Mouse (Mus musculus) bone marrow macrophage, adult 2 months (primary cell): ENCODE measurements around the gene Gm21764. TPM values are rescaled to one million over a fixed set of nuclear protein-coding genes. Genes with fewer than 3 reads are reported as not detected.
"Not testable (repeated sequence)": the region's sequence is repeated elsewhere in the genome, so short reads cannot be mapped to it uniquely, and the experiment has no call there.

ENCODE experiments used
- H3K27ac ChIP-seq: 2 replicates; pipeline ENCODE4 v1.5.1; 2012; ENCODE audit warnings: low read depth, low read length; ENCODE audit not compliant: insufficient read depth
- H3K4me1 ChIP-seq: 2 replicates; pipeline ENCODE4 v1.6.1; 2012; ENCODE audit warnings: low read length; ENCODE audit not compliant: control insufficient read depth, insufficient read depth
- H3K4me3 ChIP-seq: 2 replicates; pipeline ENCODE4 v1.5.1; 2012; ENCODE audit warnings: mild to moderate bottlenecking, low read length, moderate library complexity; ENCODE audit not compliant: insufficient read depth
- polyA plus RNA-seq: library from polyadenylated mRNA; stranded (reverse); fragments of >200 nt; gene quantifications from 2 replicates; pipeline ENCODE4 v1.2.4, GENCODE M21; 2012; ENCODE audit not compliant: missing spikeins, insufficient read depth, insufficient read length

The Gm21764 gene
- not detected in 2 replicates for polyA plus RNA-seq

- H3K4me3 ChIP-seq, H3K27ac ChIP-seq, H3K4me1 ChIP-seq: not testable (repeated sequence)
Measured at GRCm38 (mm10) chrY:18061712-18062111, at the start of gene Gm21764. Gm21764 (minus strand) TSS chrY:18061812.

DNA sequence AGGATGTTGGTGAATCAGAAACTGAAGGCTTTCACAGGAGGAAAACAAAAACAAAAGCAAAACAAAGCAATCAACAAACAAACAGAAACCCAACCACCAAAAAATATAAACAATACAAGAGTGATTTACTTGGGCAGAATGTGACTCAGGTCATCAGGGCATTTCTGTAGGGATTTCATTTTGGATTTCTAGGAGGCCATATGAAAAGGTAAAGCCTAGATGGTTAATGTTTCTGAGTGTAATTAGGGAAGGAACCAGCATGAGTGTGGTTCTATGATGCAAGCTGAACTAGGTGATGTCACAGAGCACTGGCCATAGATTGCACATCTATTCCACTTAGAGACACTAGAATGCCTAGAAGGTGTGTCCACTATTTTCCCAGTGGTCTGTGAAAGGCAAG lies 27.2 kb upstream of the Gm21764 start, which contains the start of gene Ssty1:
Ssty1 (plus strand) TSS at position 301 of the 400 bp plus-strand sequence.
- not testable (repeated sequence) for H3K4me1 ChIP-seq, H3K4me3 ChIP-seq, H3K27ac ChIP-seq

Other genes with a start within 250 kb of the Gm21764 start
- gene Gm21904, start 215.5 kb downstream of the Gm21764 start, polyA plus RNA-seq, result not detected in 2 replicates
- not detected in 2 replicates for gene Gm20772, start 187.1 kb downstream of the Gm21764 start, polyA plus RNA-seq
- gene Gm20831, start 187.1 kb downstream of the Gm21764 start, polyA plus RNA-seq, result not detected in 2 replicates
- not detected in 2 replicates for gene Srsy, start 124.5 kb downstream of the Gm21764 start, polyA plus RNA-seq
- gene Ssty1, start 27.3 kb upstream of the Gm21764 start, polyA plus RNA-seq, result not detected in 2 replicates